Mouse (Mus musculus) ES-E14 (cell line): ENCODE measurements around the gene Grk5.

Experiments
- CHD2 ChIP-seq: IDR thresholded peaks from 2 replicates; pipeline ENCODE4 v1.6.1; 2014; ENCODE audit warnings: mild to moderate bottlenecking, low read depth, low read length, inconsistent platforms
- ZC3H11A ChIP-seq: IDR thresholded peaks from 2 replicates; pipeline ENCODE4 v1.6.1; 2012; ENCODE audit warnings: low read depth, mild to moderate bottlenecking, inconsistent platforms, low read length, borderline replicate concordance

- TF ChIP-seq CHD2 (no peak), ZC3H11A (no peak)
These were observed 60.7 kb downstream of the Grk5 start for GRCm38 (mm10) chr19:60950056-60950869.
